Mouse (Mus musculus): Measurements from ENCODE around the gene Gzmm. TPM values are rescaled to one million over a fixed set of nuclear protein-coding genes. Genes with fewer than 3 reads are reported as not detected.
A peak's percentile ranks its signal among the peaks of the same experiment; 100 is the strongest.
"Not testable (repeated sequence)": the region's sequence is repeated elsewhere in the genome, so short reads cannot be mapped to it uniquely, and the experiment has no call there.

The Gzmm gene
- polyA plus RNA-seq, 1 experiment from 2014 or later = 1.5 TPM

DNA sequence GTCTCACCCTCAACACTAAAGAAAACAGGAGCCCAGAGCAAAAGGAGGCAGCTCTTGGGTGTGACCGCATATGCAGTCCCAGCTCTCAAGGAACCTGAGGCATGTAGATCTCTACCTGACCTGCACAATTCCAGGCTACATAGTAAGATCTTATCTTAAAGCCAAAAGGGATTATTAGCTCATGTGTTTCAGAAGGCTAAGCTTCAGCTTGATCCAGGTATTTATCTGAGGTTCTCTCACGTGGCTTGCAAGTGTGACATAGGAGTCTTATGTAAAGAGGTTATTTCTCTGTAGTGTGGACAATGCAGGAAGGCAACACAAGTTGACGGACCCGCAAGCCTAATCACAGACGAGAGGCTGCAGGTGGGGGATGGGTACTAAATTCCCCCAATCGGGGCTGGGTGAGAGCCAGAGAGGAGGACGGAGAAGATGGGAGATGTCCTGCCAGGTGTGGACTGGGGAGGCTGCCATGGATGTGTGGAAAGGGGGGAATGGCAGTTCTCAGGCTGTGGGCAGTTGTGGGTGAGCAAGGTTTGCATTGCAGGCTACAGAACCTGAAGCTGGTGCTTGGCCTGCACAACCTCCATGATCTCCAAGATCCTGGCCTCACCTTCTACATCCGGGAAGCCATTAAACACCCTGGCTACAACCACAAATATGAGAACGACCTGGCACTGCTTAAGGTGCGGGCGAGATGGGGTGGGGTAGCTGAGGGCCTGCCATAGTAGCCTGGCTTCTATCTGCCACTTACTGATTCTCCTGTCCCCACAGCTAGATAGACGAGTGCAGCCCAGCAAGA is 5.0 kb downstream of the Gzmm start:
- no peak overlapping the region for H3K9ac ChIP-seq
- no peak for ATAC-seq (ENCODE audit: insufficient number of reproducible peaks, low FRiP score, low TSS enrichment, low read depth)

DNA sequence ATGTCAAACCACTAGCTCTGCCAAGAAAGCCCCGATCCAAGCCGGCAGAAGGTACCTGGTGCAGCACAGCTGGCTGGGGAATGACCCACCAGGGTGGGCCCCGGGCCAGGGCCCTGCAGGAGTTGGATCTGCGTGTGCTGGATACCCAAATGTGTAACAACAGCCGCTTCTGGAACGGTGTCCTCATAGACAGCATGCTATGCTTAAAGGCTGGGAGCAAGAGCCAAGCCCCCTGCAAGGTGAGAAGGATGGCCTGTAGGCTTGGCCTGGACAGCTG is 5.5 kb downstream of the Gzmm start:
- Histone ChIP-seq H3K4me2 (replicated peaks) (no peak overlapping the region), H3K9ac (no peak overlapping the region), H3K27me3 (no peaks in the 10 kb centered on the region), H3K4me3 (replicated peaks) (no peak overlapping the region), H3K9me3 (replicated peaks) (no peaks in the 10 kb centered on the region), H3K4me1 (peaks cover 17% of the 10 kb centered on the region), H3K36me3 (peaks cover 1% of the 10 kb centered on the region), H3K27ac (replicated peaks) (no peak overlapping the region)
- ATAC-seq (ENCODE audit: insufficient number of reproducible peaks, low FRiP score, low TSS enrichment, low read depth) = no peak
- 89% methylated on average over 6 of the region's 6 CpGs for WGBS

More for the DNA sequence above, 5.0 kb downstream of the Gzmm start:
- no peak overlapping the region for H3K4me2 ChIP-seq (replicated peaks)
- no peaks in the 10 kb centered on the region for H3K9me3 ChIP-seq (replicated peaks)
- no peaks in the 10 kb centered on the region for H3K27me3 ChIP-seq
- WGBS = 70% methylated on average over 12 of the region's 12 CpGs
- no peak overlapping the region for H3K27ac ChIP-seq (replicated peaks)
- H3K4me3 ChIP-seq (replicated peaks) = no peak overlapping the region
- H3K4me1 ChIP-seq = peaks cover 17% of the 10 kb centered on the region
- H3K36me3 ChIP-seq = peaks cover 6% of the 10 kb centered on the region

DNA sequence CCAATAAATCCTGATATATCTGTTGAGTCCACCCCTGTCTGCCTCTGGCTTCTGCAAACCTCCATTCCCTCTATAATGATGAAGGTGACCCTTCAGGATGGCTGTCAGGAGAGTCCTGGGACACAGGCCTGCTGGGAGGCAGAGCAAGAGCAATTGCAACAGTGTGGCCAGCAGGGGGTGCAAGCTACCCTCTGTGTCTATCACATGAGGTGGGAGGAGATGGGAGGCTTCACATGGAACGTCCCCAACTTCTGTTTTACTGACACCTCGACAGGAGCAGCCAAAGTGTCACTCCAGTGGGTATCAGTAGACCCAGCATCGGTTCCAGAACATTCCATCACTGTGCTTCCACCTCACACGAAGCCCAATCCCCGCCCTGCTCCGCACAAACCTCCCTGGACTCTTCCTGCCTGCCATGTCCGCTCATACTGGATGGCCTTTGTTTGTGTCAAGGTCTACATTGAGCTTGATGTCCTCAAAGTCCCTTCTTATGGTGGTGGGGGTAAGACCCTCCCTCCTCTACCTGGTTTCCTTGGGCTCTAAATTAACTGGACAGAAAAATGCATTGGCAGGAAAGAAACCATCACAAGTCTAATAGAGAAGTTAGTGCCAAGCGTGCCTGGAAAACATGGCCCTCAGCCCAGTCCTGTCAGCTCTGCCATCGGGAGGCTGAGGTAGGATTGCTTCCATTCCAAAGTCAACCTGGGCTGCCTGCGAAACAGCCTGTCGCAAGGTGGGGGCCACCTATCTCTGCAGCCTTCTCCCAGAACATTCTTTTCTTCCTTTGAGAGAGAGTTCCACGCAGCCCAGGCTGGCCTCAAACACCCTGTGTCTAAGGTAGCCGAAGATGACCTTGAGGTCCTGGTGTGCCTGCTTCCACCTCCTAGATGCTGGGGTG is 6.7 kb downstream of the Gzmm start:
- Histone ChIP-seq H3K9ac (no peak overlapping the region), H3K4me2 (replicated peaks) (no peak overlapping the region; the same call in 1 of the 2 replicates)

DNA sequence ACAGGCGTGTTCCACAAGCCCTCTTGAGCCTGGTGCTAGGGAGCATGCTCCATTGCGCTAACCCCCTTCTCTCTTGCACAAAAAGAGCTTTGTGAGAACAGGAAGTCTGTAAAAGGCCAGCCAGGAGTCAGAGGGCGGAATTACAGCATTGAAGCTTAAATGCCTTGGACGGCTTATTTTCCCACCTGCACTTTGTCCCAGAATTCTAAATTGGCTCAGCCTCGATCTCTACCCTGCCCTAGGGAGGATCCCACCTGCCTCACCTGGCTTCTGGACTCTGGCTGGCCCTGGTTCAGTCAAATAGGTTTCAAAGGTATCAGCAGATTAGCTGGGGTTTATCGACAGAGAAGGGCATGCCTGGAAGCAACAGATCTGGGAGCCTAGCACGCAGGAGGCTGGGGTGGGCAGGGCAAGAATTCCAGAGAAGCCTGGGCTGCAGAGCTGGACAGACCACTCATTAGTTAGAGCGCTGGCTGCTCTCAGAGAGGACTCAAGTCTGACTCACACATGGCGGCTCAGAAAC is 7.4 kb downstream of the Gzmm start:
- ATAC-seq (ENCODE audit: insufficient number of reproducible peaks, low FRiP score, low TSS enrichment, low read depth) = no peak
- Histone ChIP-seq H3K9ac (no peak overlapping the region), H3K36me3 (no peaks in the 10 kb centered on the region), H3K9me3 (replicated peaks) (no peaks in the 10 kb centered on the region), H3K27ac (replicated peaks) (peak overlapping the region; percentile 44), H3K4me1 (peaks cover 20% of the 10 kb centered on the region), H3K4me2 (replicated peaks) (no peak overlapping the region; the same call in 1 of the 2 replicates), H3K27me3 (no peaks in the 10 kb centered on the region), H3K4me3 (replicated peaks) (no peak overlapping the region)
- 22% methylated on average over 9 of the region's 9 CpGs for WGBS

More for the DNA sequence above, 6.7 kb downstream of the Gzmm start:
- peak overlapping the region; percentile 44 for H3K27ac ChIP-seq (replicated peaks)
- no peaks in the 10 kb centered on the region for H3K36me3 ChIP-seq
- no peak overlapping the region for H3K4me3 ChIP-seq (replicated peaks)
- no peaks in the 10 kb centered on the region for H3K9me3 ChIP-seq (replicated peaks)
- H3K4me1 ChIP-seq = peaks cover 17% of the 10 kb centered on the region
- WGBS = 54% methylated on average over 13 of the region's 13 CpGs
- no peaks in the 10 kb centered on the region for H3K27me3 ChIP-seq
- ATAC-seq (ENCODE audit: insufficient number of reproducible peaks, low FRiP score, low TSS enrichment, low read depth) = no peak

DNA sequence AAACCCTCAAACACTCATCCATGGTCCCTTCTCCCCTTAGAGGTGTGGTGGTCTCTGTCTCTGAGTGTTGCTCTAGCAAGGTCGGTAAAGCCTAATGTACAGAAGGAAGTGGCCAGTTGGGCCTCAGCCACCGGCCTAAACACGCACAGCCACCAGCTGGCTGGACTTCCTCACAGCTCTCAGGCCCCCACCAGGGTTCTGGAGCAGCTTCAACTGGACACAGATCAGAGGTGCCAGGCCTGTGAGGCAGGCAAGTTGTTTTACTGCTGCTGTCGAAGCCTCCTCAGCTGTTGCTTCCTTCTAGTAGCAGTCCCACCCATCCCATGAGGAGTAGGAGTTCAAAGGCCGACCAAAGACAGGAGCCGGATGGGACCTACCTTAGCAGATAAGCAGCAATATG is 9.1 kb downstream of the Gzmm start:
- Histone ChIP-seq H3K9ac (no peak overlapping the region), H3K4me1 (peaks cover 26% of the 10 kb centered on the region), H3K9me3 (replicated peaks) (no peaks in the 10 kb centered on the region), H3K36me3 (no peaks in the 10 kb centered on the region), H3K27ac (replicated peaks) (no peak overlapping the region), H3K4me3 (replicated peaks) (no peak overlapping the region), H3K4me2 (replicated peaks) (no peak overlapping the region), H3K27me3 (no peaks in the 10 kb centered on the region)
- 77% methylated on average over 6 of the region's 6 CpGs for WGBS
- no peak for ATAC-seq (ENCODE audit: insufficient number of reproducible peaks, low FRiP score, low TSS enrichment, low read depth)

DNA sequence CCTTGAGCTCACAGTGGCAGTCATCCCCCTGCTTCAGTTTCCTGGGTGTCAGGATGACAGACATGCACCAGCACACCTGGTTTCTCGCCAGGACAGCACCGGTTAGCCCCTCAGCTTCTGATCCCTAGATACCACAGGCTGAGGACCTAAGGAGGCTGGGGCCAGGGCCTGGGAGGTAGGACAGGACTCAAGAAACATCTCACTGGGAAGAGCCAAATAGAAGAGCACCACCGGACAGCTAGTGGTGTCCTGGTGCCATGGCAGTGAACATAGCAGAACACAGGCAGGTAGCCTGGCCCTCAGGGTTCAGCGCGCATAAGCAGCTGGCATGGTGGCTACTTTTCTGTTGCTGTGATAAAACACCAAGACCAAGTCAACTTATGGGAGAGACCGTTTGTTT is 9.6 kb downstream of the Gzmm start:
- Histone ChIP-seq H3K4me3 (replicated peaks) (no peak overlapping the region), H3K4me1 (peaks cover 26% of the 10 kb centered on the region), H3K27ac (replicated peaks) (no peak overlapping the region), H3K4me2 (replicated peaks) (no peak overlapping the region), H3K9ac (no peak overlapping the region), H3K27me3 (no peaks in the 10 kb centered on the region), H3K9me3 (replicated peaks) (no peaks in the 10 kb centered on the region), H3K36me3 (no peaks in the 10 kb centered on the region)
- no peak for ATAC-seq (ENCODE audit: insufficient number of reproducible peaks, low FRiP score, low TSS enrichment, low read depth)
- WGBS = 90% methylated on average over 6 of the region's 6 CpGs

DNA sequence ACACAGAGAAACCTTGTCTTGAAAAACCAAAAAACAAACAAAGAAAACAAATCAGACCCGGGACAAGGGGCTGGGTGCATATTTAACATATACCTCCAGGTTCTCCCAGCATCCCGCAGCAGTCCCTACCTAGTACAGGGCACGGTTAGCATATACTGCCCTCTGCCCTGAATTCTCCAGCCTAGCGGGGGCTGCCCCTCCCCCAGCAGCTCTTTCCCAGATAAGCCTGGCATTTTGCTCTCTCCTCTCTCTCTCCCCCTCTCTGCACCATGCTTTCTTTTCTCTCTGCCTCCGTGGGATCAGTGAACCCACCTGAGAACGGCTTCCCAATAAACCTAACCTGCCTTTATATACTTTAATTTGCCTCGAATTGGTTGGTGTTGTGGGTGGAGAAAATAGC is 11.9 kb downstream of the Gzmm start:
- Histone ChIP-seq H3K27ac (replicated peaks) (peak overlapping the region; percentile 55; the same call in 1 of the 2 replicates), H3K9ac (peak overlapping the region; percentile 1; the same call in 1 of the 2 replicates), H3K4me2 (replicated peaks) (no peak overlapping the region), H3K36me3 (no peaks in the 10 kb centered on the region), H3K9me3 (replicated peaks) (no peaks in the 10 kb centered on the region), H3K27me3 (no peaks in the 10 kb centered on the region), H3K4me3 (replicated peaks) (no peak overlapping the region), H3K4me1 (peaks cover 30% of the 10 kb centered on the region)
- ATAC-seq (ENCODE audit: insufficient number of reproducible peaks, low FRiP score, low TSS enrichment, low read depth) = no peak
- WGBS = 35% methylated on average over 7 of the region's 7 CpGs

DNA sequence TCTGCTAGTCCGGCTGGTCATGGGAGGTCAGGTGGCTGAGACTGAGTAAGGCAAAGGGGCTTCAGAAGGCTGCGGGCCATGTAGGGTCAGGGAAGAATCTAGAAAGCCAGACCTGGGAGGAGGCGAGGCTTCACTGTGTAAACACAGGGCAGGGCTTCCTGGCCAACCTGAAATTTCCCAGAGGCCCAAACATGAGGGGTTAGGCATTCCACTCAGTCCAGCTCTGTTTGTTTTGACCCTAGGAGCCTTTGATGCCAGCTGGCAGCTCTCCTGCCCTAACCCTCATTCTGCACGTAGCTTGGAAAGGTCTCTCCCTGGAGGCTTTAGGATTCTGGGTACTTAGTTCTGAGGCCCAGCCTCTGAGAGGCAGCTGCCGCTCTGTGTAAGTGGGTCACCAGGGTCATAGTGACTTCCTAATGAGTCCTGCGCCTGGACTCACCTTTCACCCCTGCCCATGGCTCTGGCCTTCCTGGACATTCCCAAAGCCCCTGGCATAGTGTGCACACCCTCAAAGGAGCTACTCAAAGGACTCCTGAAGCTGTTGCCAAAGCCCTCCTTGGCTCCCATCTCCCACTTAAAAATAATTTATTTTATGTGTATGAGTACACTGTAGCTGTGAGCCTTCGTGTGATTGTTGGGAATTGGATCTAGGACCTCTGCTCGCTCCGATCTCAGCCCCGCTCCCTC is 12.8 kb downstream of the Gzmm start:
- Histone ChIP-seq H3K4me3 (replicated peaks) (no peak overlapping the region), H3K27me3 (no peaks in the 10 kb centered on the region), H3K36me3 (no peaks in the 10 kb centered on the region), H3K4me1 (peaks cover 32% of the 10 kb centered on the region), H3K9me3 (replicated peaks) (no peaks in the 10 kb centered on the region), H3K4me2 (replicated peaks) (no peak overlapping the region), H3K9ac (no peak overlapping the region), H3K27ac (replicated peaks) (peak overlapping the region; percentile 55; the same call in 1 of the 2 replicates)
- no peak for ATAC-seq (ENCODE audit: insufficient number of reproducible peaks, low FRiP score, low TSS enrichment, low read depth)
- 44% methylated on average over 10 of the region's 10 CpGs for WGBS

DNA sequence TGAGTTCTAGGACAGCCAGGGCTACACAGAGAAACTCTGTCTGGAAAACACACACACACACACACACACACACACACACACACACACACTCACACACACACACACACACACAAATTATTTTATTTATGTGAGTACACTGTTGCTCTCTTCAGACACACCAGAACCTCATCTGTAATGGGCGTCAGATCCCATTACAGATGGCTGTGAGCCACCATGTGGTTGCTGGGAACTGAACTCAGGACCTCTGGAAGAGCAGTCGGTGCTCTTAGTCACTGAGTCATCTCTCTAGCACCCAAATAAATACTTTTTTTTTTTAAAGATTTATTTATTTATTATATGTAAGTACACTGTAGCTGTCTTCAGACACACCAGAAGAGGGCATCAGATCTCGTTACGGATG is 14.2 kb downstream of the Gzmm start:
- not testable (repeated sequence) for H3K36me3 ChIP-seq; H3K27ac ChIP-seq (replicated peaks); H3K9me3 ChIP-seq (replicated peaks); H3K4me3 ChIP-seq (replicated peaks); H3K9ac ChIP-seq; H3K4me2 ChIP-seq (replicated peaks); ATAC-seq (ENCODE audit: insufficient number of reproducible peaks, low FRiP score, low TSS enrichment, low read depth); H3K27me3 ChIP-seq
- WGBS = 85% methylated on average over 4 of the region's 4 CpGs
- peaks cover 42% of the 10 kb centered on the region for H3K4me1 ChIP-seq

DNA sequence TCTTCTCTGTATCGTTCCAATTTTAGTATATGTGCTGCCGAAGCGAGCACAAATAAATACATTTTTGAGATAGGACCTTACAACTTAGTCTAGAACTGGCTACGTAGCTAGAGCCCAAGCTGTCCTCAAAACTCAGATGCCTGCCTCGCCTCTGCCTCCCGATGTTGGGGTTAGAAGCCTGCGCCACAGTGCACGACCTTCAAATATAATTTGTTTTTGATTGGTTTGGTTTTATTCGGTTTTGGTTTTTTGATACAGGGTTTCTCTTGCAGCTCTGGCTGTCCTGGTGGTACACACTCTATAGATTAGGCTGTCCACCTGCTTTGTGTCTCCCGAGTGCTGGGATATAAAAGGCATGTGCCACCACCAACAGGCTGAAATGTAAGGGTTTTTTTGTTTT is 14.7 kb downstream of the Gzmm start:
- 76% methylated on average over 10 of the region's 10 CpGs for WGBS
- Histone ChIP-seq H3K4me2 (replicated peaks) (peak overlapping the region; percentile 78), H3K9me3 (replicated peaks) (no peaks in the 10 kb centered on the region), H3K27ac (replicated peaks) (no peak overlapping the region; the same call in 1 of the 2 replicates), H3K4me1 (peaks cover 42% of the 10 kb centered on the region), H3K27me3 (no peaks in the 10 kb centered on the region), H3K9ac (no peak overlapping the region), H3K36me3 (0 out of 2 replicates have a peak, but pooled peaks cover 6% of the 10 kb centered on the region), H3K4me3 (replicated peaks) (peak overlapping the region; percentile 83)
- ATAC-seq (ENCODE audit: insufficient number of reproducible peaks, low FRiP score, low TSS enrichment, low read depth) = no peak

All from embryonic facial prominence, embryonic 15.5 days (tissue).